Mouse (Mus musculus) activated CD4-positive, CD25-positive, alpha-beta regulatory T cell, adult 4 months (primary cell): ENCODE results near the gene Vmn1r76. TPM values are rescaled to one million over a fixed set of nuclear protein-coding genes. Genes with fewer than 3 reads are reported as not detected.

Source experiments
- ATAC-seq: one replicate; pipeline ENCODE4 v1.8.0; 2017
- polyA plus RNA-seq, 2 experiments: library from polyadenylated mRNA; unstranded; fragments of 100-300 nt; shearing (Covaris generic); gene quantifications; one replicate each; pipeline ENCODE4 v1.2.1; 2017

Vmn1r76 gene
- under 1 TPM in 1 of 2 experiments, not detected in 1; 0.07 TPM for polyA plus RNA-seq

DNA sequence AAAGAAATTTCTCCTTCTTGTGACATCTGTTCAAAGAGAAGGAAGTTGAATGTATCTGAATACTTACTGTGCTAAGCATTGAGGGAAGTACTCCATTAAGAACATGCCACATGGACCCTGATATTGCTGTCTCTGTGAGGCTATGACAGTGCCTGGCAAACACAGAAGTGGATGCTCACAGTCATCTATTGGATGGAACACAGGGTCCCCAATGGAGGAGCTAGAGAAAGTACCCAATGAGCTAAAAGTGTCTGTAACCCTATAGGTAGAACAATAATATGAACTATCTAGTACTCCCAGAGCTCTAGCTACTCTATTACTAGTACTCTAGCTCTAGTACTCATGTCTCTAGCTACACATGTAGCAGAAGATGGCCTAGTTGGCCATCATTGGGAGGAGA, at the start of gene Vmn1r76:
TSS of gene Vmn1r76 (minus strand) at position 101 of the 400 bp plus-strand sequence.
- no peak for ATAC-seq

- no peak for ATAC-seq
These were observed 34.6 kb upstream of the Vmn1r76 start for GRCm38 (mm10) chr7:11972611-11973010.

DNA sequence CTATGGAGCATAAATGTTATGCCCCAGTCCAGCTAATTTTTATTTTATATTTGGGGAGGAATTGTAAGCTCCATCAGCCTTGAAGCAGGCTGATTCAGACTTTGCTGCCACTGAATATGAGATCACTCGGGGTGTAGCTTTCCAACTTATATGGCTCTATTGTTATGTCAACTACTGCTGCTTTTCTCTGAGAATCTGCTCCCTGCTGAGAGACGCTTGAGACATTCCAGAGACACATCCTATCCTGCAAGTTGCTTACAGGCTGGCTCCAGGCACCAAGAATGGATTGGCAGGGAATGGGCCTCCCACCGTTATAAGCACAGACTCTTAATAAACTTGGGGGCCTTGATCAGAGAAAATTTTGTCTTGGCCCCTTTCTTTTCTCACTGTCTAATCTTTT, 10.0 kb upstream of the Vmn1r76 start:
- no peak for ATAC-seq

DNA sequence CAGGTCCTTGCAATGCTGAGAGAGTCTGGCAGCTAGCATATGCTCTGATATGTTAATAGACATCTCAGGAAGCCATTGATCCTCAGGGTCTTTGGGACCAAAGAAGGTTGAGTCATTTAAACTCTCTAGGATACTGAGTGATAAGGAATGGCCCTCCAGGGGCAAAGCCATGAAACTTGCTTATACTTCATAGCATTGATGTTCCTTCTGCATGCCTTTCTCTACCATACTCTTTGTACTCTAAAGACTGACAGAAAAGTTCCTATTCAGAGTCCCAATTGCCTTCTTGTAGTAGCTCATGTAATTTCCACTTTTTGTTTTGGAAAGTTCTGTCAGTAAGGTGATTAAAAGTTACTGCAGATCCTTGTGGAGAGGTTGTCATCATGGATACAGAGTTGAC, 63.7 kb downstream of the Vmn1r76 start, which contains the start of gene Vmn1r75:
TSS of gene Vmn1r75 (plus strand) at position 301 of the 400 bp plus-strand sequence.
- no peak for ATAC-seq

Other genes starting within 250 kb of the Vmn1r76 start
- gene Vmn1r73, start 207.9 kb downstream of the Vmn1r76 start, polyA plus RNA-seq = not detected
- not detected for gene Vmn1r74, start 104.2 kb downstream of the Vmn1r76 start, polyA plus RNA-seq
- not detected for gene Vmn1r75, start 63.6 kb downstream of the Vmn1r76 start, polyA plus RNA-seq
- gene Vmn1r77, start 98.5 kb upstream of the Vmn1r76 start, polyA plus RNA-seq = not detected
- not detected for gene Vmn1r78, start 212.0 kb upstream of the Vmn1r76 start, polyA plus RNA-seq
- gene Vmn1r79, start 233.1 kb upstream of the Vmn1r76 start, polyA plus RNA-seq = not detected